Mouse (Mus musculus) embryonic fibroblast, embryonic 13.5 days (primary cell): ENCODE data around the gene Prr18.

Experiments
- CTCF ChIP-seq: IDR thresholded peaks from 2 replicates; pipeline ENCODE4 v1.5.1; 2011; ENCODE audit warnings: mild to moderate bottlenecking, control low read depth, low read length, moderate library complexity, borderline replicate concordance; ENCODE audit not compliant: insufficient read depth
- POLR2A ChIP-seq: IDR thresholded peaks from 2 replicates; pipeline ENCODE4 v1.6.1; 2011; ENCODE audit warnings: low read depth, mild to moderate bottlenecking, control low read depth, low read length, moderate library complexity

GRCm38 (mm10) chr17:8302772-8303438, 34.4 kb upstream of the Prr18 start:
- TF ChIP-seq CTCF (no peak), POLR2A (no peak)
